Mouse (Mus musculus) megakaryocyte progenitor cell, adult 5-6 weeks (primary cell): ENCODE measurements around the gene Dnph1. TPM values are rescaled to one million over a fixed set of nuclear protein-coding genes. Genes with fewer than 3 reads are reported as not detected.
A peak's percentile ranks its signal among the peaks of the same experiment; 100 is the strongest.
"Not testable (repeated sequence)": the region's sequence is repeated elsewhere in the genome, so short reads cannot be mapped to it uniquely, and the experiment has no call there.

Experiments used
- ATAC-seq: replicated peaks from 2 replicates; pipeline ENCODE4 v1.8.0; 2016; ENCODE audit warnings: mild to moderate bottlenecking, moderate TSS enrichment, inconsistent platforms; ENCODE audit not compliant: poor library complexity
- total RNA-seq, 2 experiments: library from RNA; stranded (forward) in 1 of 2; stranded (reverse) in 1 of 2; fragments of 157-497, 149-512 nt in 1 of 2; fragments of 200-1000 nt in 1 of 2; gene quantifications; 2 replicates each; pipeline versions ENCODE4 v1.2.3 to v1.2.4; 2015 to 2017

Dnph1 gene
- total RNA-seq (2015) = 41.5 and 45.7 TPM in 2 replicates
- total RNA-seq (2017) = 20.2 and 26.3 TPM in 2 replicates

- ATAC-seq = peak; percentile 99
These were observed at the start of gene Dnph1 for GRCm38 (mm10) chr17:46496623-46497434. TSS of gene Dnph1 (plus strand) at chr17:46496711.

GRCm38 (mm10) chr17:46452683-46453082 is 43.8 kb upstream of the Dnph1 start:
- no peak for ATAC-seq

DNA sequence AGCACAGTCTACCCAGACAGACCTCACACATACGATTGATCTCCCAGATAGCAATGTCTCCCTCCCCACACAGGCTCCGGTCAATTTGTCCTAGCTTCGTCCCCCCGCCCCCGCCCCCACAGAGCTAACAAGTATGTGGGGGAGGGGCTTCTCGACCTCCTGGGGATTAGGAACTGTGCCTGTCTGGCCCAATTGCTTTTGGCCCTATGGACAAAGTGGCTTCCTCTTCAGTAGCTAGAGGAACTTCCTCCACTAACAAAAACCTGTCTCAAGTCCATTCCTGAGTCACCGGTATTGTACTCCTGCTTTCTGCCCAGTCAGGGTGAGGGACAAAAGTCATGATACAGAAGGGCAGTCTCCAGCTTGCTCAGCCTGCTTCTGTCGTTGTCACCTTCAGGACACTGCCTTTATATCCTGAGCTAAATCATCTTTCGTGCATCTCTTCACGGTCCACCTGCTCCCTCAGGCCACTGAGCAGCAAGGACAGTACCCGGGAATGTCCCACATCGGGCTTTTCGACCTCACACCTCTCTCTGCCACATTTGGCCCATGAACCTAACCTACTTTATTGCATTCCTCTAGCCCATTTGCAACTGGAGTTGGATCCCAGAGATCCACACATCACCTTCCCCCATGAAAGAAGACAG is 43.1 kb upstream of the Dnph1 start:
- no peak for ATAC-seq

DNA sequence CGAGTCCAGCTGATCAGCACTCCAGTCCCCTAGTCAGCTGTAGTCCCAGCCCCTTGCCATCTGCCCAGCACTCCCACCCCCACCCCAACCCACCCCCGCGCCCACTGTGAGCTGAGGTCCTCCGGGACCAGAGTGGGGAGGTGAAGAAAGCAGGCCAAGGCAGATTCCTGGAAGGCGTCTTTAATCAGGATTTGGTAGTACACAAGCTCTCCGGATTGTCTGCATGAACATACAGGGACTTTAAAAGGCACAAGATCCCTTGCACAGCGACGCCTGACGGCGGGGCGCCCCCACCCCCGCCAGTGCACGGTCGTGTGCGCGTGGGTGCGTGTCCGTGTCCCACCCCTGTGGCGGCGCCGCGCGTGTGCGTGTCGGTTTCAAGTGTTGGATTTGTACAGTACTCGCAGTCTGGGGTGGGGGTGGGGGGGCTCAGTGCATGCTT is 42.5 kb upstream of the Dnph1 start:
- ATAC-seq = no peak

DNA sequence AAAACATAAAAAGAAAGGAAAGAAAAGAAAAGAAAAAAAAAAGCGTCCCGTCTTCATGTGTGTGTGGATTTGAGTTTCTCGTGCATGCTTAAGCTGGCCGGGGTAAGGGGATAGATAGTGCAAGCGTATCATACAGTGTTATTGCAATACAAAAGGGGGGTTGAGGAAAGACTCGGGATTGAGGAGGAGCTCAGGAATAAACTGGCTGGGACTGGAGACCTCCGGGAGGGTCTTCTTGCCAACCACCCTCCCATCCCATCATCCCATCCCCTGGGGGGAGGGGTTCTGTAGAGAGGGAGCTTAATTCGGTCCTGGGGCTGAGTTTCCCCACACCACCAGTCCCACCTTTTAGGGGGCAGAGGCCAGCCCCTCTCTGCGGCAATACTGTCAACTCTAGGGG is 42.0 kb upstream of the Dnph1 start:
- ATAC-seq = no peak

- no peak for ATAC-seq
These were observed 41.3 kb upstream of the Dnph1 start for GRCm38 (mm10) chr17:46455110-46455691.

GRCm38 (mm10) chr17:46457791-46458190 is 38.7 kb upstream of the Dnph1 start:
- ATAC-seq = peak; percentile 71

DNA sequence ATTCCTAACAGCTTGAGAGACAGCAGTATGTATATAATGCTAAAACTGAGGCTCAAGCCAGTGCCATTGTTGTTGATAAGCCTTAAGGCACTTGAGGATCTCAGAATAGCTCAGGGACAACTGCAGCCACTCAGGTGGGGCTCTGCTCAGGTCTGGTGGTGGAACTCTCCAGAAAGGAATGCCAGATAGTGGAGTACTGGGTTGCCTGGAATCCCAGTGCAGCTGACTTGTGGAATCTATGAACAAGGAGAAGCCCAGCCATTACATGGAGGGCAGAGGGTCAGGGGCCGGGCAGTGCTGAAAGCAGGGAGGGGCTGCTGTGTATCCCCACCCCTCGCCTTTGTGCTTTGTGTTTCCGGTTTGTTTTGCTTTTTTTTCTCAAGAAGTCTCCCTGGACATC is 38.1 kb upstream of the Dnph1 start:
- ATAC-seq = no peak

DNA sequence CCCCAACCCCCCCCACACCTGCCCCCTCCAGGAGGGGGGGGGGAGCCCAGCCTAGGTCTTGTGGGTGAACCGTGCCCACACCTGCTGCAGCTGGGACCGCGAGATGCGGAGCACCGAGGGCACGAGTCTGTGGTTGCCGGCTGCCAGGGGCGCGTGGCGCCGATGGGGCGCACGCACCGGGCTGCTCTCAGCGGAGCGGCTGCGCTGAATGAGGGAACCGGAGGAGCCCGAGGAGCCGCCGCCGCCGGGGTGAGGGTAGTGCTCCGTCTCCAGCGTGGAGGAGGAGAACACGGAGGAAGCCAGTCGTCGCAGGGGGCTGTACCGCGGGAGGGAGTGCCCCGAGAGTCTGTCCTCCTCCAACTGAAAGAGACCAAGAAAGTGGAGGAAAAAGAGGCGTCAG is 35.8 kb upstream of the Dnph1 start:
- ATAC-seq = no peak

- ATAC-seq = no peak
These were observed 35.2 kb upstream of the Dnph1 start for GRCm38 (mm10) chr17:46461347-46461746.

GRCm38 (mm10) chr17:46462226-46462625 is 34.3 kb upstream of the Dnph1 start:
- no peak for ATAC-seq

- ATAC-seq = no peak
These were observed 28.7 kb upstream of the Dnph1 start for GRCm38 (mm10) chr17:46467830-46468229.

DNA sequence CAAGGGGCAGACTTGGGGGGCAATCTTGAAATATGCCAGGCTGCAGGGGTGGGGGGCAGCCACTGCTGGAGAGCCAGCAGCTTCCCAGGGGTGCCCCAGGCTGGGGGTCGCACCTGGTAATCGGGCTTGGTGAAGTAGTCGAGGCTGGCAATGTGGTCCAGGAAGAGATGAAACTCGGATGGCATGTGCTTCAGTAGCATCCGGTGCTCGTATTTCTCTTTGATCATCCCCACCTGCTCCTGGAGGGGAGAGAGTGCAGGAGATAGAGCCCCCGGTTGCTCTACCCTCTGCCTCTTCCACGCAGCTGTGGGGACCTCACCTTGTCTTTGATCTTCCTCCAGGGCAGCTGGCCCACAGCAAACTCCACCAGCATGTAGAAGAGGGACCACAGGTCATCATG is 19.9 kb upstream of the Dnph1 start:
- no peak for ATAC-seq

DNA sequence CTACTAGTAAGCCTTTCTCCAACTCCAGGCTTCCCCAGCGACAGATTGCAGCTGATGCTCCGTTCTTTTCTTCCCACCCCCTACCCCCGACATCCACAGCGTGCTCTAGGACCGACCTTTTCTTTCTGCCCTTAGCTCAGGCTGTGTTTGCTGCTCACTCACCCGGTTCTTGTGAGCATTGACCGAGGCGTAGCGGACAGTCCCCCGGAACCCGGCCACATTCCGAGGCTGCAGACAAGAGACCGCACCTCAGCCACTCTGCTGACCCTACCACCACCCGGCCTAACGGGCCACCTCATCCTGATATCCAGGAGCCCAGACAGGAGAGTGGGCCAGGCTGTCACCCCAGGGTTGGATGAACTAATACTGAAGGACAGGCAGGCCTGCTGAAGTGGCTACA is 19.2 kb upstream of the Dnph1 start:
- ATAC-seq = no peak

GRCm38 (mm10) chr17:46483561-46484001 is 12.9 kb upstream of the Dnph1 start:
- ATAC-seq = 0 out of 2 replicates have a peak, but pooled peaks have one; percentile 14

GRCm38 (mm10) chr17:46484021-46484431 is 12.5 kb upstream of the Dnph1 start:
- no peak; the same call in 1 of the 2 replicates for ATAC-seq

DNA sequence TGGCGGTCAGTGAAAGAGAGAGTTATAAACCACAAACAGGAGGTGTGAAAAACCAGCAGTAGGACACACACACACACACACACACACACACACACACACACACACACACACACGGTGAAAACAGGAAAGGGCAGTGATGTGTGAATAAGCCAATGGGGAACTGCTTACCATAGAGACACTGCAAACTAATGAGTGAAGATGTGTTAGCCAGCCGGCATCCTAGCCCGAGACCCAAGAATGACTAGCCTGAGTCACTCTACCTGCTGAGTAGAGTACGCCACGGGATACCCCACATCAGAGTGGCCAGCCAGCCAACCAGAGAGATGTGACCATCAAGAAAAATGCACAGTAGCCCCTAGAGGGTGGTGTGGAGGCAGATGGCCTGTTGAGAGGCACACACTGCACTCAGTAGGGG is 12.0 kb upstream of the Dnph1 start:
- ATAC-seq = peak; percentile 64

DNA sequence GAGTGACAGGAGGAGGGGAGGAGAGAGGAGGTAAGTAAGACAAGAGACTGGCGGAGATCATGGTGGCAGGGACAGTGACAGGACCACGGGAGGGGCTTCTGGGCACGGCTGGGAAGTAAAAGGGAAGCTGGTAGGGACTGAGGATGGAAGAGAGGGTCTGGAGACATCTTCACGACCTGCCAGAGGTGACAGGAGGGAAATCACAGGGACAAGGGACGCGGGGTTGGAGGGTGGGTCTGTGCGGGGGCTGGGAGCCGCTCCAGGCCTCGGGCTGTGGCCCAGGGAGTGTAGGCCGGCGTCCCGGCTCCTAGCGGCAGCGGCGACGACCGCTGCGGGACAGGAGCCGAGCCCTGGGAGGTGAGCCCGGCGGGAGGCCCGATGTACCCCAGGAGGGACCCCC is 9.5 kb upstream of the Dnph1 start:
- ATAC-seq = no peak

DNA sequence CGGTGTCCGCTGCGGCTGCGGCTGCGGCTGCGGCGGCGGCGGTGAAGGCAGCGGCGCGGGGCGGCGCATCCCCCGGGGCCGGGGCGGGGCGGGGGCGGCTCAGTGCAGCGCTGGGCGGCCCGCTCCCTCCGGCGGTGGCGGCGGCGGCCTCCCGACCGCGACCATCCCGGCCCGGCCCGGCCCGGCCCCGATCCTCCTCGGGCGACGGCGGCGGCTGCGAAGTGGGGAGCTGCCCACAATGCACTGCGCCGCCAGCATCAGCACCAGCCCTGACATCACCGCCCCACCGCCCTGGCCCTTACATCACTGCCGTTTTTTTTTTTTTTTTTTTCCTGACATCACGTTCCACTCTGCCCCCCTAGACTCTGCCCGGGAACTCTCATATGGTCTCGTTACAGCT is 9.1 kb upstream of the Dnph1 start, which contains the start of gene Ttbk1:
Ttbk1 (minus strand) TSS at position 245 of the 400 bp plus-strand sequence.
- no peak for ATAC-seq

GRCm38 (mm10) chr17:46495486-46495885 is 1.0 kb upstream of the Dnph1 start:
- ATAC-seq = no peak

GRCm38 (mm10) chr17:46496081-46496480 is 430 bp upstream of the Dnph1 start:
- ATAC-seq = not testable (repeated sequence)

GRCm38 (mm10) chr17:46497956-46498355 is 1.4 kb downstream of the Dnph1 start:
- no peak for ATAC-seq
